Mouse (Mus musculus): ENCODE measurements around the gene Psmd14.

The Psmd14 gene

DNA sequence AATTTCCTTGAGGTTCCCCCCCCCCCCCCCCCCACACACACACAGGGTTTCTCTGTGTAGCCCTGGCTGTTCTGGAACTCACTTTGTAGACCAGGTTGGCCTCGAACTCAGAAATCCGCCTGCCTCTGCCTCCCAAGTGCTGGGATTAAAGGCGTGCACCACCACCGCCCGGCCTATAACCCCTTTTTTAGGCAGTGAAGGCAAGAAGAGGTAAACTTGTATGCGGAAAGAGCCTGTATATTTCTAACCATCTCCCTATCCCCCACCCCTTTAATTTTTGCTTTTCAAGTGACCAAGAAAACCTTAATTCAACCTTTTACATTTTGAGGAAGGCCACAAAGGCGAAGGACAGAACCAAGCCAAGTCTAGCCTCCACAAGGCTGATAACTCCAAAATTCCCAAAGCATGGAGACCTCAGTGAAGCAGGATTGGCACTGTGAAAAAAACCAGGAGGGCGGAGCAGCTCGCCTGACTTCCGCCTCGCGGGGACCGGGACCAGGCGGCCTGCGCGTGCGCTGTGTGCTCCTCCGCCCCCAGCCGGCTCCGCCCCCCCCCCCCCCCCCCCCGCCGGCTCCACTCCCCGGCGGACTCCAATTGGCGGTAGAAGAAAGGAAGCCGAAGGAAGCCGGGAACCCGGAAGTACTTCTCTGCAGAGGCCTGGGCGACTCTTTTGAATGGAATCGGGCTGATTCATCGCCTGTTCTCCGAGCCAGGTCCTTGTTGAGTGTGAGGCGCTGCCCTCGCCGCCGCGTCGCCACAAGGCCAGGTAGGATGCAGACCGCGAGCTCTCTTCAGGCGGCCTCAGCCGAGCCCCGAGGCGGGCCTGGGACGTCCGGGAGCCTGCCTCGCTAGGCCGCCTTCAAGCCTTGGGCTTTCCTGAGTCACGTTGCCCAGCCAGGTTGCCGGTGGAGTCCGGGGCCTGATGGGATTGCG lies at the start of gene Psmd14:
TSS of gene Psmd14 (plus strand) at position 587 of the 933 bp plus-strand sequence.
- peak; percentile 71 to 78 for DNase-seq

DNA sequence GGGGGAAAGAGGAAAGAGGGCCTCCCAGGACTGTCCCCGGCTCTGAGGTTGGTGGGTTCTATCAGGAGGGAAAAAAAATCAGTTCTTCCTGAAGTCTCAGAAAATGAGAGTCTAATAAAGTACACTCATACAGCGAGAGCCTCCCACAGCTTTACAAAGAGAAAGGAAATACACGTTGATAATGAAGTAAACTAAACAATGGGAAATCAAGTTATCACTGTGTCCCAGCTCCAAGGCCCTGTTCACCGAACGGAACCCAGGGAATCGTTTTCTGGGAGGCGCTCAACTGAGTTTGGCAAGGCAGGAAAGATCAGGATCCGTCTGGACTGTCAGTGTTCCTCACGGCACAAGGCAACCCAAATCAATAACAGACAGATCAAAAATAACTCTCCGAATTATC lies 48.7 kb upstream of the Psmd14 start:
- DNase-seq = no peak

DNA sequence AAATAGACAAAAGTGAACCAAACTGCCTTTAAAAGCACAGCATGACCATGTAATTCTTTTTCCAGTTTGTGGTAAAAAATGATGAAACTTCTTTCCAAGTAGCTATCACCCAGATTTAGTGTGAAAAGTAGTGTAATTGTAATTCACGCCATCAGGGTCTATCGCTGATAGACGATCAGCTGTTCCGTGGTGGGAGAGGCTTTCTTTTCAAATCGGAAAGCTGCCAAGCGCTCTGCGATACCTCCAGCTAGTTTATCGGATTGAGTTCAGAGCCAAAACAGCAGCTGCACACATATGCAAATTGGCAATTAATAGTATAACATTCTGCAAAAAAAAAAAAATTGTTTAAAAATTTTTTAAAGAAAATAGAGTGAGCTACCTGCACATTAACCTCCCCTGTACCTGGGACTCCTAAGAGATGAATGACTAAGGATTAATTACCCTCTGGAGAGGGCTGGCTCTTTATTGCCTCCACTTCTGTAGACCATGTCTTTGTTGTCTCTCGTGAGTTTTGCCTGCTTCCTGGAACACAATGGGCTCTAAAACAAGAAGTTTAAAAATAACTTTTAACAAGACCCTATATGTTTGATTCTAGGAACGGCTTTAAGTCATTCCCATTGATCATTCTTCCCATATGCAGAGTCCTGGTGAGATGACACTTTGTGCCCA lies 47.8 kb upstream of the Psmd14 start:
- DNase-seq = no peak

DNA sequence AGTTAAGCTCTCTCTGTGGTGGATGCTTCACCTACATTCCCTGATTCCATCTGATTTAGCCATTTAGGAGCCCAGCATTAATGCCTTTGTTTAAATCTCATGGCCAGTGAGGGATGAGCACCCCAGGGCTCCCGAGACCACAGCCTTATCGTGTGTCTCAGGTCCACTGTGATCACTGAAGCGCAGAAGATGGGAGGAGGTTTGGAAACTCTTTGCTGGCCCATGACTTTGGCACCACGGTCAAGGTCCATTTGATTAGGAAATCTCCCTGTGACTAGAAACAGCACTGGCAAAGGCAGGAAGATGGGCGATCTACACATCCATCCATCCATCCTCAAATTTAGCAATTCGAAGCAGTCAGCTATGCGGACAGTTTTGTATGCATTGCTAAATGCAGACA lies 44.1 kb upstream of the Psmd14 start:
- DNase-seq = no peak

DNA sequence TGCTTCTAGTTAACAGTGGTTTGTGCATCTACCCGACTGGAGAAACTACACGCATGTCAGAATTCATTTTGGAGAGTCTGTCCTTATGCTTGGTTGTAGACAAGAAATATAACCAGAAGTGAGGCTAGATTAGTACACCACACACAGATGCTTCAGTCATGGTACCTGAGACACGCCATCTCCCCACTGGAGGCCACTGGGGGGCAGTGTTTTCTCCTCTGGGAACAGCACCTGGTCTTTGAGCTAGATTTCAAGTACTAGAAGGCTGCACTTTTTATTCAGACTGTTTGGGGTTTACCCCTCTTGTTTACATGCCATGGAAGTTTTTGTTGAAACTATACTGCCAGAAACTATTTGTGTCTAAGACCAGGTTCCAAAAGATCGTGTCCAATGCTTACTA lies 43.2 kb upstream of the Psmd14 start:
- peak; percentile 33 to 69 for DNase-seq

DNA sequence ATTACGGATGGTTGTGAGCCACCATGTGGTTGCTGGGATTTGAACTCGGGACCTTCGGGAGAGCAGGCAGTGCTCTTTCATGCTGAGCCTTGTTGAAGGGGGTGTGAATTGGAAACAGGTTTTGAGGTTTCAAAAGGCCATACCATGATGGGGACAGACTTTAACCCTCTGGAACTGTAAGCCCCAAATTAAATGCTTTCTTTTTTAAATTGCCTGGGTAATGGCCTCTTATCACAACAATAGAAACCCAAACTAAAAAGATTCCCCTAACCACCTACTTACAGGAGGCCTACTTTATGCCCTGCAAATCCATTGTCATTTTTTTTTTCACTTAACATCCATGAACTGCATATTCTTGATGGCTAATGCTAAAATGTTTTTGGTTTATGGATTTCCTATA lies 36.9 kb upstream of the Psmd14 start:
- no peak for DNase-seq

DNA sequence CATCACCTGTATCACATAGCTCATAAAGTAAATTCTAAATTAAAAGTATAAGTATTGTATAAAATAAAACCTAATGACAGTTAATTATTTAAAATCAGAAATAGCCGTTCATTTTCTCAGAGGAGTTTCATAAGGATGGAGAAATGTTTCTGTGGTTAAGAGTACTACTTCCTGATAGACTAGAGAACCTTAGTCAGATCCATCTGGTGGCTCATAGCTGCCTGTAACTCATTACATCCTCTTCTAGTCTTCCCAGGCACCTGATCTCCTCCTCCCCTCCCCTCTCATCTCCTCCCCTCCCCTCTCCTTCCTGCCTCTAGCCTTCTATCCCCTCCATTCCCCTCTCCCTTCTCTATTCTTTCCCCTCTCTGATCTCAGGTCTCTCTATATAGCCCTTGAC lies 29.9 kb upstream of the Psmd14 start:
- no peak for DNase-seq

DNA sequence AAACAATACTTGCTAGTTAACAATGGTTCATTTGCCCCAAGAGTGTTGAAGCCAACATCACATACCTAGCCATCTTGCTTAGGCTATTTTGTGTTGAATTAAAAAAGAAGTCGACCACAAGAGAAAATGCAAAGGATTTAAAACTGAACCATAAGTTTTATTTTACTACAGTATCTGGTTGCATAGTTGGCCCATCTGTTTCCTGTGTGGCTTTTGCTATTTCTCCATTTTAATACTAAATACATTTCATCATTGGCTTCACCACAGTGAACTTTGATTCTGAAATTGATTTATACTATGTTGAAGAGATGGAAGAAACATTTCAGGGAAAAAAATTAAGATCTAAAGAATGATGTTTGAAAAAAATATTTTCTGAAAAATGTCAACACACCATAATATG lies 25.0 kb upstream of the Psmd14 start:
- no peak for DNase-seq

DNA sequence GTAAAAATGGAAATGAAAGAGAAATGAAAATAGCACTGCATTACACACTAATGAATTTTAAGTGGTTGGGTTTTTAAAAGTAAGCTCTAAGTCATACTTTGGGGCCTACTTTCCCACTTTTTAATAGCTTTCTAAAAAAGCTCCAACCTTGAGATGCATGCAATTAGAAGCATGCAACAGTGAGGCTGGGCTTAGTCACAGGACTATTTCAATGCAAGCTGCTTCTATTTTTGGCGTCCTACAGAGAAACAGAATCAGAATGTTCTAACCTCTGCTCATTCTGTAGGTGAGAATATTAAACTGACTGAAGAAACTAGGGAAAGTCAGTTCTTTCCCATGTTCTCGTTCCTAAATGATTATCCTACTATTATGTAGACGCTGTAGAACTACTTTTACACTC lies 22.4 kb upstream of the Psmd14 start:
- DNase-seq = no peak

DNA sequence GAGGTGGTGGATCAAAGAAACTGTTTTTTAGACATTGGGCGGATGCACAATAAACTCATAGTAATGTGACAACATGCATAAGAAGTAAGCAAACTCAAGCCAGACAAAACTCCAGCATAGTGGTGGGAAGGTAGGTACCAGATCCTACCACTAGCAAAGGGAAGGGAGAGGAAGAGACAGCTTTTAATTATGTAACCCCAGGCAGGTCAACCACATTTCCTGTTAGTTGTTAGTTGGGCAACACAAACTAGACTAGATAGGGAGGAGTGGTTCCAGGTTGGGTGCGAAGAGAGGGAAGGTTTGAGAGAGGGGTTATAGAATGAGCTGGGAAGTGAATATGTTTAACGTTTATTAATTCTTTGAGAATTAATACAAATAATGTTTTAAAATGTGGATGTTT lies 1.9 kb upstream of the Psmd14 start:
- DNase-seq = no peak

DNA sequence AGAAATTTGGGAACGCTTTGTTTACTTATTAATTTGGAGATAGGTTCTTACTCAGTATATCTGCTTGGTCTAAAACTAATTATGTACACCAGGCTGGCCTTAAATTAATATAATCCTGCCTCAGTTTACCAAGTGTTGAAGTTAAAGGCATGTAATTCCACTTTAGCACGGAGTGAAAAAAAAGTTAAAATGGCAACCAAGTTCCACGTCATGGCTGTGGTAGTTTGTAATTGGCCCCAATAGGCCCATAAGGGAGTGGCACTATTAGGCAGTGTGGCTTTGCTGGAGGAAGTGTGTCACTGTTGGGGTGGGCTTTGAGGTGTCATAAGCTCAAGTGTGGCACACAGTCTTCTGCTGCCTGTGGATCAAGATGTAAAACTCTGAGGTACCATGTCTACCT lies 1.0 kb downstream of the Psmd14 start:
- no peak for DNase-seq

DNA sequence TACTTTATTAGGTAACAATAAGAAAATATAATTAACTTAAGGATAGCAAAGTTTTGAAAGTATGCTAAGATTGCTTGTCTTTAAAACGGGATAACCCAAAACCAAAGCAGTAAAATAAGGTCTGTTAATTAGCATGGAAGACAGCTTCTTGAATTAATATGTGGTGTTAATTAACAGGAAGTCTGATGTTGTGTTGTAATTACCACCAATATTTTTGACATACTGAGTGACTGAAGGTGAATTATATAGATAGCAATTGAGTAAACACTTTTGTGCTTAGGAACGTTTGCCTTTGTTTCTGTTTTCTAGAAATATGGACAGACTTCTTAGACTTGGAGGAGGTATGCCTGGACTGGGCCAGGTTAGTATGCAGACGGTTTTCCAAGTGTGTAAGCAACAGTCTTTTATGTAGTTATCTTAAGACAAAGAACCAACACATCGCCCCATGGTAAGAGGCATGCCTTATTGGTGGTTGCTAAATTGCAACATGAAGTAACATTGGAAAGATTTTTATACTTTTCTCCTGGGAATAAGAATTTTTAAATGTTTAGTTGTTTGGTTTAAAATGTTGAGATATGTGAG lies 11.0 kb downstream of the Psmd14 start:
- no peak for DNase-seq

DNA sequence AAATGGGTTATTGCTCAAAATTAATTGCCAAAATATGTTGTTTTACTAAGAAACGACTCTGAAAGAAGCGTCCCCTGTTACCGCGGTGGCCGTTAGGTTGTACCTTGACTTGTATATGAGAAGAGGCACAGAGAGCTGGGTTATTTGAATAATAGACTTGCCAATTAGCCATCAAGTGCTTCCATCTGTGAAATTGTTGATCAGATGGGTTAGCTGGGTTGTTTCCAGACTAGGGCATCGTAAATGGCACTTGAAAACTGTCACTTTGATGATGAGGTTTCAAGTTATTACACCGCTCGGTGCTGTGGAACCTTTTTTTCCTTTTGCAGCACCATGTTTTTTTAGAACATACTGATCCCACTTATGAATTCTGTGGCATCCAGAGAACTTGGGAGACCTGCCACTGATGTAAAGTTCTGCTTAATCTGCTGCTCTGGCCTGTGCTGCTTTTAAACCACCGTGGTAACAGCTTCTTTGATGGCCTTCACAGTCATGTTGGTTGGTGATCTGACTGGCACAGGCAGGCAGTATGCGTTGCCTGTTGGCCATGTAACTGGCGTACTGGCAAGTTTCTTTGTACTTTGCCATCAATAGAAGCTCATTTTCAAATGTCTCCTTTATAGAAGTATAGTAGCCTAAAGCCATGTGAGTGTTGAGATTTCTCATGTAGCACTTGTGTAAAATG lies 21.4 kb downstream of the Psmd14 start:
- DNase-seq = no peak

DNA sequence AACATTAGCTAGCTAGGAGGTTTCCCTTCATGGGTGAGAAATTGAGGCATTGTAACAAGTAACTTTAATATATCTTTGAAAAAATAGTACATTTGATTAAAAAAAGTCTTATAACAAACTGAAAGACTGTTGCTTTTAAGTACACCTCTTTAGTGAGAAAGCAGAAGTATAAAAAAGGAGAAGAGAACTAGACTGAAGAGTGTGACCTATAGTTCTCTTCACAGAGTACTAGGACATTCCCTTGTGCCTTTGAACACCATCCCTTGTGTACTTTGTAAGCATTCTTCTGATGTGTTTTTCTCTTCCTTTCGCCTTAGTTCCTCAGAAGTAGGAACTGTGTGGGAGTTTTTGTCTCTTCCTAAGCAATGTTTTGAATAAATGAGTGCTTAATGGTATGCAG lies 22.7 kb downstream of the Psmd14 start:
- no peak for DNase-seq

DNA sequence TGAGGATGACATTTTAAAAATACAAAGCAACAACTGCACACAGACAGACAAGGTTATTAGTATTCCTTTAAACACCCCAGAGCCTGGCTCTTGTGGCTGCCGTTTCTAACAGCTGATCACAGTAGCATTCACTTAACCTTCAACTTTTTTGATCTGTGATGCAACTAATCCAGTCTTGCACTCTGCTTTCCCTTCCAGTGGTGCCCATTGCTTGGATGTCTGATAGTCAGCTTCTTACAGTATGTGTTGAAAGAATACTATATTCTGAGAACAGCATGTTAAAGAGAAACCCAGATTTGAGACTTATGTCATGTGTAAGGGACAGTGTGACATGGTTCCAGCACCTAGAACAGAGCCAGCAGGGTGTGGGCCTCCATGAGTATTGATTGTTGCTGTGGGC lies 34.6 kb downstream of the Psmd14 start:
- DNase-seq = no peak

DNA sequence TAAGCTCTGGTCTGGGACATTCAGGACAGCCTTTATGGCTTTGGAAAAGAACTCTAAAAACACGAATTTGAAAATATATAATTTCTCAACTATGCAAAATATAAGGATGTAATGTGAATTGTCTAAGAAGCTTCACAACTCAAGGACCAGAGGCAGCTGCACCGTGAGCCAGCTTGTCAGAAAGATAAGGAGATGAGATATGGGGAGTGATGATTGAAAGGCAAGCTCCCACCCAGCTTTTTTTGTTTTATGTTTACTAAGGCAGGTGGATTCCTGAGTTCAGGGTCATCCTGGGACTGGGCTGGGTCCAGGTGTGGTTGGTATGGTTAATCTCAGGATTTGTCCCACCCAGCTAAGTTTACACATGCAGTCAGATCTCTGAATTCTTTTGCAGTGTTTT lies 35.1 kb downstream of the Psmd14 start:
- no peak for DNase-seq

DNA sequence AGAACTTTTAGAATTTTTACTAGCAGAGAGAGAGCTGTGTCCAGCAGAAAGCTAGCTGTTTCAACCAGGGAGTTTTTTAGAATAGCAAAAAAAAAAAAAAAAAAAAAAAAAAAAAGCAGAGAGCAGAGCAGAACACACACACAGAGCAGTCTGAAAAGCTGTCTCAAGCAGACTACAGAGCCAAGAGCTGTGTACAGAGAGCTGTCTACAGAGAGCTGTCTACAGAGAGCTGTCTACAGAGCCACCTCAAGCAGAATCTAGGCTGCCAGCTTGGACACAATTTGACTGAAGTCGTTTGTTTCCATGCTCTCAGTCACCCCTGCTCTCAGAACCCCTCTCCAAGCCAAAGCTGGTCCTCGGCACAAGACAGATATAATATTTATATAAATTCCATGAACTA lies 35.9 kb downstream of the Psmd14 start:
- no peak for DNase-seq

DNA sequence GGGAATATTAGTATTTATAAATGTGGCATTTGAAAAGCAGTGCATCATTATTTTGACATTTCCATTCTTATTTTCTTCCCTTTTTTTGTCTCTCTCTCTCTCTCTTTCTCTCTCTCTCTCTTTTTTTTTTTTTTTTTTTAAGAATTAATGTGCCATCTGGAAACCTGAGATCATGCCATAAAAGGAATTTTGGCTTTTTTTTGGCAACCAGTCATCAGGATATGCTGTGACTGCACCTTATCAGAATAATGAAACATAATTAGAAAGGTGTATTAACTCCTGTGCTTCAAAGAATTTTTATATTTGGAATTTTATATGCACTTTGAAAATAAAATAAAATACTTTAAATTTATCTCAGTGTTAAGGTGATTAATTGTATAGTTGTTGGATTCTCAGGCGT lies 39.2 kb downstream of the Psmd14 start:
- DNase-seq = no peak

DNA sequence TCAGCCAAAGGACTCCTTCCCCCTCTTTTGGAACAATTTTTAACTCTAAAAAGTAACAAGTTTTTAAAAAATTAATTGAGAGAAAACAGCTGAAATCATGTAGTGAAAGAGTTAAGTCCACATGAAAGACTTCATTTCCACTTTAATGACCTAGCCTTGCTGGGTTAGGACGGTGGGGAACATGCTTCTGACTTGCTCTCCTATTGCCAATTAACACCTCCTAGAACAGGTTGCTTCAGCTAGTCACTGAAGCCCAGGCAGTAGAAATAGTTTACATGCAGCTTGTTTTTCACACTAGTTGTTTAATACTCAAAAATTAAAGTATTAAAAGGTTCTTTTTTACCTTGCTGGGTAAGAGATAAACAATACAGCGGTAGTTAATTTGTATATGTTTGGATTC lies 39.8 kb downstream of the Psmd14 start:
- no peak for DNase-seq

DNA sequence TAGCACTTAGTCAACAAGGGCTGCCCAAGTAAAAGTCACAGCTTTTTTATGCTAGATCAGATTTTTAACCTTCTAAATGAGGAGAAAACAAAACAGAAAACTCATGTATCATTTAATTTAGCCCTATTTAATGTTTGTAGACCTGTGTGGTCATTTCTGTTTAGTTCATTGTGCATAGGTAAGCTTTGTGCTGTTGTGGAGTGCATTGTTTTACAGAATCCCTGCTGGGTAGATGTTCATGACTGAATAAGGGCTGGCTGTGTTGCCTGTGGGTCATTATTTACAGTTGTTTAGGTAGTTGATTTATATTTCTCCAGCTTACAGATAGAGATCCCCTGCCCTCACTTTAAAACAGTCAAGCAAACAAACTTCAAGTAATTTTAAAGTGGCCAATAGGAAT lies 40.9 kb downstream of the Psmd14 start:
- DNase-seq = no peak

DNA sequence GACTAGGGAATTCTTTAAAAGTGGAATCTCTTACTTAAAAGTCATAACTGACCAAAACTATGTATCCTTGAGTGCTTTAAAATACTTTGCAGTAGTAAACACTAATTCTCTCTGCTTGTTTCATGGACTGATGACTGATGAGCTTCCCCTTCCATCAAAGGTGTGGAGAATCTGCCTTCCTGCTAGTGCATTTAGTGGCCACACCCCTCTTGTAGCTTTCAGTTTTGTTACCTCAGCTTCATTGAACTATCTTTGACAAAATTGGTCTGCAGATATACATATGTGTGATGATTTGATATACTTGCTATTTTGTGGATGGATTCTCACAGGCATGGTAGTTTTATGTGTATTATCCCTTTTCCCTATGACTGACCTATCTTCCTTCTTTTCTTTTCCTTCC lies 43.5 kb downstream of the Psmd14 start:
- DNase-seq = no peak

DNA sequence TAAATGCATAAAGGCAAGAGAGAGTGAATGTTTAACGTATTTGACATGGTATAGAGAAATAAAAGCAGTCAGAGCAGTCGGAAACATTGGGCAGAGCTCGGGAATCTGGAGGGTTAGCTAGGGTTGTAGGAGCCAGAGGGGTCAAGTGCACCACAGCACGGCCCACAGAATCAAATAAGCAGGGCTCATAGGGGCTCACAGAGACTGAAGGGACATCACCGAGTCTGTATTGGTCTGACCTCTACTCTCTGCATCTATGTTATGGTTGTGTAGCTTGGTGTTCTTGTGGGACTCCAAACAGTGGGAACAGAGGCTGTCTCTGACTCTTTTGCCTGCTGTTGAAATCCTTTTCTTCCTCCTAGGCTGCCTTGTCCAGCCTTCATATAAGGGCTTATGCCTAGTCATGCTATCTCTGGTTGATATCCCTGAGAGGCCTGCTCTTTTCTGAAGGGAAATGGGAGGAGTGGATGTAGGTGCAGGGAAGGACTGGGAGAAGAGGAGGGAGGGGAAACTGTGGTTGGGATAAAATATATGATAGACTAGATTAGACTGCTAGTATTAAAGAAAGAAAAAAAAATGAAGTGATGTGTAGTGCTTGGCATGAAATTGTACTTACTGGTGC lies 47.9 kb downstream of the Psmd14 start:
- DNase-seq = no peak

DNA sequence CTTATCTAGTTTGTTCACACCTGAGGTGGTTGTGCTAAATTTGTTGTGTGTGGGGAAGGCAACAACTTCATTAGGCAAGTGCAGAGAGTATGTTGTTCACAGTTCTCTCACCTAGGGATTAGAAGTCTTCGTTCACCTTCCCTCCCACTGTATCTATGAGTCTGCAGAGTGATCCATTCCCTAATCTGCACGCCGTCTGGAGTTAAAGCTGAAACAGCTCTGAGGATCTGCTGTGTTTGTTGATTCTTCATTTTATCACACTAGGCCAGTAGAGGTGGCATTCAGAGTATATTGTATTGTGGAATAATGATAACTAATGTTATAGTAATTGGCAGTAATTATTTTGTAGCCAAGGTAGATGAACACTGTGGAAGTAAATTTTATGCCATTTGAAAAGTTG lies 48.5 kb downstream of the Psmd14 start:
- no peak for DNase-seq

Measured in spleen, adult 18-20 months (tissue).